Mouse (Mus musculus): Measurements from ENCODE around the gene Nipa1.

Nipa1 gene

GRCm38 (mm10) chr7:55935025-55935424 lies 84.7 kb downstream of the Nipa1 start:
- no peak for DNase-seq (ENCODE audit: low read depth, low spot score)

GRCm38 (mm10) chr7:55928649-55929048 lies 91.1 kb downstream of the Nipa1 start:
- DNase-seq (ENCODE audit: low read depth, low spot score) = no peak

All from retina, adult 2 months (tissue).